Mouse (Mus musculus): Measurements from ENCODE around the gene A3galt2. TPM values are rescaled to one million over a fixed set of nuclear protein-coding genes. Genes with fewer than 3 reads are reported as not detected.
A peak's percentile ranks its signal among the peaks of the same experiment; 100 is the strongest.

The A3galt2 gene
- under 1 TPM; 0.42 to 0.75 TPM for total RNA-seq (2021)
- long read RNA-seq, experiment 1 = 0 reads
- long read RNA-seq, experiment 2 = 0 reads

DNA sequence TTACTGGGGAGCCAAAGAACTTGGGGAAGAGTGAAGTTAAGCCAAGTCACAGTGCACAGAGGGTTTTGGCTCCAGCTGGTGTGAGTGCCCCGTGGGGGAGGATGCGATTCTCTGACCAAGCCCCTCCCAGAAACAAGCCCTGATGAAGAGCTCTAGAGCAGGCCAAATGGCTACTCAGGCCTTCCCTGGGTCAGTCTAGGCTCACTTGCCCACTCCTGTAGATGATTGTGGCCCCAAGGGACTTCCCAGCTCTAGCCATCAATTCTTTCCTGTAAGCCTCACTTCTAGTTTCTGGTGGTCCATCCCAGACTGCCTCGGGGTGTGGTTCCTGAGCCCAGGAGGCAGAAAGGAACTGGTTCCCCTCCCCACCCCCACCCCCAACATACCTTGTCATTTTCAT lies at the start of gene A3galt2:
Gene A3galt2, plus strand, starts transcription at position 301 of the 400 bp plus-strand sequence.
- intact Hi-C loops (cut with DNase I) = no loop called here
- no peak for DNase-seq (ENCODE audit: low spot score in 2 of 2)

DNA sequence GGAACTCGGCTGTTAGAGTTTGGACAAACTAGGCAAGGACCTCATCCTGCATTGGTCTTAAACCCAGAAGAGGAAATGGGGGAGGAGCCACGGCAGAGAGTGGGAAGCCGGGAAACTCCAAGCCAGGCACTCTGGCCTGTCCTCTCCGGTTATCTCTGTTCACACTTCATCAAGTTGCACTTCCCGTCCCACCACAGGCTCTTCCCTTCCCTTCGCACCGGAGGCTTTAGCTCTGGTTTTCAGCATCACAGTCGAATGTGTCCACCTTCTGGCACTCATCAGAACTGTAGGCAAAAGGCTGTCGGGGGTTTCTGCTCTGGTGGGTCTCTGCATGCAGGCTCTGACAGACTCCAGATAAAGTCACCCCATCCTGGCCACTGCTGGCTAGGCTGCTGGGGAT lies 48.5 kb upstream of the A3galt2 start:
- DNase-seq (ENCODE audit: low spot score in 2 of 2) = no peak
- intact Hi-C loops (cut with DNase I) = loop anchor here (5.0 kb wide), 1 partner anchor 94 kb away; the partner anchor contains the start of gene Zscan20

DNA sequence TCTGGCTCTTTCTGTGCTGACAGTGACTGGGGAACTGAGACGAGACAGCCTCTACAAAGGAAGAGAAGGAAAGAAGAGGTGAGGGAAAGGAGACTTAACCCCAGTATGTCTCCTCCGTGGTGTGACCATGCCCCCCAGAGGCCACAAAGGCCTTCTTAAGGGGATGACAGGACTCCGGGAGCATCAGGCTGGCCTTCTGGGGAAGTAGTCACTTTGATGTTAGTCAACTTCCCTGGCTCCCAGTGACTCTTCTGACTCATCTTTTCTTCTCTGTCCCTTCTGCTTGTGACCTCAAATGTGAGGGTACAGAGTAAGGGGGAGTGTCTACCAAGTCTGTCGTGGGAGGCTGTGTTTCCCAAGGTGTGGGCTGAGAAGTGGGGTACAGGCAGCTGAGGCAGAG lies 47.8 kb upstream of the A3galt2 start:
- intact Hi-C loops (cut with DNase I) = loop anchor here (5.0 kb wide), 1 partner anchor 95 kb away; the partner anchor contains the start of gene Zscan20
- no peak for DNase-seq (ENCODE audit: low spot score in 2 of 2)

DNA sequence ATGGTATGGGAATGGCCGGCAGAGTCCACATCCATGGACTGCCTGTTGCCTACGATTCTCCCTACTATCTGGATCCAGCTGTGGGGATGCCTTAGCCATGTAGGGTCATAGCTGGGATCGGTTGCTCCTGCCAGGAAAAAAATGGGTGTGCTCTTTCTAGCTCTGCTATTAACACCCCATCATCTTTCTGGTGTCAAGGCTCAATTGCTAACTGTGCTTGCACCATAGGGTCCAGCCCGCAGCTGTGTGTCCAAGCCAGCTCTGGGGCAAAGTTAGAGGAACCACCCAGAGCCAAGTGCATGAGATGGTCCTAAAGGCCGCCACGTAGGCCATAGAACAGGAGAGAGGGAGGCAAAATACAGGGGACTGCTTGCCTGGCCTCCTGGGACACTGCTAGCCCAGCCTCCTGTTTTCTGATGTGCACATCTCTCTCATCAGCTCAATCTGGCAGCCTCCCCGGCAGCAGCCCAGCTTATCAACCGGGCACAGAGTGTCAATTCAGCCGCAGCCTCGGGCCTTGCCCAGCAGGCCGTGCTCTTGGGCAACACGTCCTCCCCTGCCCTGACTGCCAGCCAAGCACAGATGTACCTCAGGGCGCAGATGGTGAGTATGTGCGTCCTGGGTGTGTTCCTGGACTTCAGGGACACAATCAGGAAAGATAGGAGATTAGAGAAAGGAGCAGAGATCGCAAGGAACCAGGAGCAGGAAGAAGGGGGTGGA lies 45.9 kb upstream of the A3galt2 start:
- intact Hi-C loops (cut with DNase I) = loop anchor here (5.0 kb wide), 1 partner anchor 97 kb away; the partner anchor contains the start of gene Zscan20
- no peak for DNase-seq (ENCODE audit: low spot score in 2 of 2)

DNA sequence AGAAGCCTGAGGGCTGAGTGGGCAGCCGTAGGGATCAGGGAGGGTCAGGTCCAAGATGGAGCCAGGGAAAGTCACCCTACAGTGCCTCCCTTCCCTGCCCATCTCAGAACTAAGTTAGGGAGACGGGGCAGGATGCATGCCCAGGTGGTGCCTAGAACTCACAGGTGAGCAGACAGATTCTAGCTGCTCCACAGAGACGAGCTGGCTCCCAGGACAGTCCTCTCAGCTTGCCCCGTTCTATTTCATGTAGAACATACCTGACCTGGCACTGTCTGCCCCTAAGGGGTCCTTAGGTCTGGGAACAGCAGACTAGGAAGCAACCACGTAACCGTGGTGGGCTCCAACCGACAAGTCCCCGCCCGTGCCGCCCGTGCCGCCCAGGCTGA lies 45.4 kb upstream of the A3galt2 start:
- DNase-seq (ENCODE audit: low spot score in 2 of 2) = no peak
- intact Hi-C loops (cut with DNase I) = loop anchor here (2.0 to 5.0 kb wide), 3 partner anchors 67 to 148 kb away; partner anchors contain the start of gene Zscan20

DNA sequence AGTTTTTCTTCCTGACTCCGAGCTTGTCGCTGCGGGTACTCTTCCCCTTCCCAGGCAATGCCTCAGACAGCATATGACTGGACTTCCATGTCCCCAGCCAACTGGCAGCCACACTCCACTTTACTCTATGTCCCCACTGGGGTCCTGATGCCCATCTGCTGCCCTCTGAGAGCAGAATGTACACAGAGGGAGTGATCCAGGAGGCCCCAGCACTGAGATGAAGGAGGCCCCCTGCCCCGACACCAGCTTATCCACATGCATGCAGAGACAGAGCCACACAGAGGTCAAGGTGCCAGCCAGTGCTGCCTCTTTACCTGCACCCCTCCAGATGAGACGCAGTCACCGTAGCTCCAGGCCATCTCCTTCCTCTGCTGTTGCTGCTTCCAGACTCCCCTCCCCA lies 44.9 kb upstream of the A3galt2 start:
- intact Hi-C loops (cut with DNase I) = loop anchor here (2.0 to 5.0 kb wide), 2 partner anchors 67 to 147 kb away; no protein-coding TSS in a partner anchor
- no peak for DNase-seq (ENCODE audit: low spot score in 2 of 2)

DNA sequence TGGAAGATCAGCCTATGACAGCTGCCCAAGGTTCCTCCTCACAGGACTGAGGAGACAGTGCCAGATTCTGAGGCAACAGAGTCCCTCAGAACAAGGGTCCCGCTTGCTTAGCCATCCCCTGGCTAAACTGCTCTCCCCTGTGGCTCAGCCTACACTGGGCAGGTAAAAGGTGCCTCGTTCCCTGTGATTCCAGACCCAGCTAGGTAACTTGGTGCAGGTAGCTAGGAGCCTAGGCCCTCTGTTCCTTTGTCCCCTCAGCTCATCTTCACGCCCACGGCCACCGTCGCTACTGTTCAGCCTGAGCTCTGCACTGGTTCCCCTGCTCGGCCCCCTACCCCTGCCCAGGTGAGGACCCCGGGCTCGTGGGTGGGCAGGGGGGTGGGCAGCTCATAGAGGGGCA lies 44.4 kb upstream of the A3galt2 start:
- DNase-seq (ENCODE audit: low spot score in 2 of 2) = no peak
- intact Hi-C loops (cut with DNase I) = loop anchor here (2.0 to 5.0 kb wide), 2 partner anchors 66 to 147 kb away; no protein-coding TSS in a partner anchor

DNA sequence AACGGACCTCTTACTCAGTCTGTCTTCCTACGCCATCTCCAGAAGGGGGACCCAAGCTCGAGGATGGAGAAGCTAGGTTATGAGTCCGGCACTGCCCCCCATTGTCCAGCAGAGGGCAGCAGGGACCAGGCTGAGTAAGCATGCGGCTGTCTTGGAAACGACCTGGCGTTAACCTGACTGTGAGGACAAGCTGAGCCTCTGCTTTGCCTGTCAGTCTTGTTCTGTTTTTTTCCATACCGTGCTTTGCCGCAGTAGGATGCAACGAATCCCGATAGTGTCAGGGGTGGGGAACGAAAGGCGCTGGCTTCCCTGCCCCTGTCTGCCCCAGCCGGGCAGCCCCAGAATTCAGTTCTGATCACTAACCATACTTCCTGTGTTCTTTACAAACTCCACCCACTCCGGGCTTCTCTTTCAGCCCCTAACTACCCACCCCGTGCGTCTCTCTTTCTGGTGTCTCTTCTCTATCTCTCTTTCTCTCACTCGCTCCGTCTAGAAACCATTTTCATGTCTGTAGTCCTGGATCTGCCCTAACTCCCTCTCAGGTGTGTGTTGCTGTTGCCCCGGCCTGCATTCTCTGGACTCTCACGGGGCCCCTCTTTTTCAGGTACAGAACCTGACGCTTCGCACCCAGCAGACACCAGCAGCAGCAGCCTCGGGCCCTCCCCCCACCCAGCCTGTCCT lies 43.6 kb upstream of the A3galt2 start:
- intact Hi-C loops (cut with DNase I) = loop anchor here (2.0 to 5.0 kb wide), 2 partner anchors 65 to 146 kb away; no protein-coding TSS in a partner anchor
- peak; percentile 95 to 97 for DNase-seq (ENCODE audit: low spot score in 2 of 2)

DNA sequence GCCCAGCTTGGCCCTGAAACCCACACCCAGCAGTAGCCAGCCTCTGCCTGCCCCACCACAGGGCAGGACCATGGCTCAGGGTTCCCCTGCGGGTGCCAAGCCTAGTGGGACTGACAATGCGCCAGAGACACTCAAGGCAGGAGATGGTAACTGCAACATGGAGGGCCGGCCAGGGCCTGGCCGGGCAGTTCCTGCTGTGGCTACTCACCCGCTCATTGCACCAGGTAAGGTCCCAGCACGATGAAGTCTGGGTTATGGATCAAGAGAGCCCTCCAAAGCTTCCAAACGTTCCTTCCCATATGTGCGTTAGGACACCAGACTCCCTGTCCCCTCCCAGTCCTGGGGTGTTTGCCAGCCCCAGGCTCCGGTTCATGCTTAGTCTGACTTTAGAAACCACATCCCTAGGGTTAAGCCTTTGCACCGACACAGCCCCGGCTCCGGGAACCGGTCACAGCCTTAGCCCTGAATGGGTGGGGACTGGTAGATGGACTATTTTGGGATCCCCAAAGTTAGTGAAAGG lies 43.0 kb upstream of the A3galt2 start:
- DNase-seq (ENCODE audit: low spot score in 2 of 2) = no peak
- intact Hi-C loops (cut with DNase I) = loop anchor here (5.0 kb wide), 1 partner anchor 145 kb away; no protein-coding TSS in a partner anchor

DNA sequence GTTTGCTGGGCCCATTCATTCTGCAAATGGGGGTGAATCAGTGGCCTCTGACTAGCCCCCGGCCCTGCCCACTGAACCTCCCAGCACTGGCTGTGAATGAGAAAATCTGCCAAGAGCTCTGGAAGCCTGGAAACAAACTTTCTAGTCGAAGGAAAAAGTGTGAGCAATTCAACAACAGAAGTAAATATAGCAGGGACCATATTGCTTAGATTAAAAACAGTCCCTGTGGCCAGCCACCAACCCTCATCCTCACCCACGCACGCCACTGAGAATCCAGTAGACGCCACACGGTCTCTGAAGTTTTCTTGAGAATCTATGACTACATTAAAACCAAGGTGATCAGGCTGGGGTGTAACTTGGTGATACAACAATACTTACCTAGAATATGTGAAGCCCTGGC lies 42.2 kb upstream of the A3galt2 start:
- peak in 1 of 2 experiments; percentile 42 for DNase-seq (ENCODE audit: low spot score in 2 of 2)
- intact Hi-C loops (cut with DNase I) = loop anchor here (5.0 kb wide), 1 partner anchor 144 kb away; no protein-coding TSS in a partner anchor

DNA sequence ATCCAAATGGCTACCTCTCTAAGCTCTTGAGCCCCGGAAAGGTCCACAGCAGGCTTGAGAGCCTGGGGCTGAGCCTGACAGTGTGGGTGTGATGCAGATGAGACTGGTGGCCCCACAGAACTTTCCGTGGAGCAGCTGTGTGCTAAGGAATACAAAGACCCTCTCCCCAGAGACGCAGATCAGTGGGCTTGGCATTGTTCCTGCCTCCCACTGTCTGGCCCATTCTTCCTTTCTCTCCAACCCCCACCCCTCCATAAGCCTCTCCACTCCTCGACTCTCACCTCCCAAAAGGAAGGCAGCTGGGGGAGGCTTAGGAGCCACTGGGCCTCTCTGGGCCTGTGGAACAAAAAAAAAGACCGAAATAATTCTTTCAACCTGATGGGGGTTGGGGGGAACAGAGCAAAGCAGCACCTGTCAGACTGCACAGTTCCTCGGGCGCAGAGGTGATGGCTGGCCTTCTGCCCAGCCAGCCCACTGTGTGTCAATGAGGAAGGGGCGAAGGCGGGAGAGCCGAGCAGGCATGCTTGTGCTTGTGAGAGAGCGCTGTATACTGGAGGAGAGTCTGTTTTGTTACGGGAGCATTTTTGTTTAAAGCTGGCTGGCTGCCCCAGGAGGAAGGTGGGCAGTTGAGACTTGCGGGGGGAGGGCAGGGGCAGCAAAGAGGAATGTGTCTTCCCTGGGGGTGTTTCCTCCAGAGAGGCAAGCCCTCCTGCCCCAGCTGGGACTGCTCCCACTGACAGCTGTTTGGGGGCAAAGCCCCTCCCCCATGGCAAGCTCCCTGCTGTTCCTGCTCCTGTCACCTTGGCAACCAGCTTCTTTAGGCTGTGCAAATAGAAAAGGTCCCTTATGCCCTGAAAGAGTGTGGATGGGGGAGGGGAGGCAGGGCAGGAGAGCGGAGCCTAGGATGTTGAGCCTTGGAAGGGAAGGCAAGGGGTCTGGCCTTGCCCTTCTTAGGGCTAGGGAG lies 39.6 kb upstream of the A3galt2 start:
- peak; percentile 69 to 87 for DNase-seq (ENCODE audit: low spot score in 2 of 2)
- intact Hi-C loops (cut with DNase I) = no loop called here

DNA sequence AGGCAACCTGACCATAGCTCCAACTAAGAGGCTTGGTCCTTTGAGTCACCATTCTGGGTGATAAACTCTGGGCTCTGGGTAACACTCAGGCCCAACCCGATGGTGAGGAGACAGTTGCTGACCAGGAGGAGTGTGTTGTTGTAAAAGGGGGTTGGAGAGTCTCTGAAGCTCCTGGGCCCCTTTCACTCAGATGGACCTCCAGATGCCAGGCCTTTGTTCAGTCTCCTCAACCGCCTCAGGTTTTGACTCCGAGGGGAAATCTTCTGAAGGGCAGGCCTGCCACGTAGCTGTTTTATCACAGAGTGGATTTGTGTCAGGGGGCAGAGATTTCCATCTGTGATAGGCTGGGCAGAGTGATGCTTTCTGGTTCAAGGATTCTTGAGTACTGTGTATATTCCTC lies 38.9 kb upstream of the A3galt2 start:
- intact Hi-C loops (cut with DNase I) = no loop called here
- DNase-seq (ENCODE audit: low spot score in 2 of 2) = no peak

DNA sequence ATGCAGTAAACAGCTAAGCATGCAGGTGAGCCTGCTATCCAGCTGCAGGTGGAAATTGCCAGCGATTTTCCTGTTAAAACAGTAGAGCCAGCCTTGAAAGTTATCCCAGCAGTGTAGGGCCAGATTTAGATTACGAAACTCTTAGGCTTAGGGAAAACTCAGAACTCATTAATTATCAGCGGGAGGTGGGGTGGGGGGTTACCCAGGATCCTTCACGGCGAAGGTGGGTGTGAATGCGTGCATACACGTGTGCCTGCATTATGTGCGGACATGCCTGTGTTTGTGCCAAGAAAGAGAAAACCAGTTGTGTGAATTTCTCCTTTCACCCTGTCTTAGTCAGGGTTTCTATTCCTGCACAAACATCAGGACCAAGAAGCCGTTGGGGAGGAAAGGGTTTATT lies 38.4 kb upstream of the A3galt2 start:
- no peak for DNase-seq (ENCODE audit: low spot score in 2 of 2)
- intact Hi-C loops (cut with DNase I) = no loop called here

DNA sequence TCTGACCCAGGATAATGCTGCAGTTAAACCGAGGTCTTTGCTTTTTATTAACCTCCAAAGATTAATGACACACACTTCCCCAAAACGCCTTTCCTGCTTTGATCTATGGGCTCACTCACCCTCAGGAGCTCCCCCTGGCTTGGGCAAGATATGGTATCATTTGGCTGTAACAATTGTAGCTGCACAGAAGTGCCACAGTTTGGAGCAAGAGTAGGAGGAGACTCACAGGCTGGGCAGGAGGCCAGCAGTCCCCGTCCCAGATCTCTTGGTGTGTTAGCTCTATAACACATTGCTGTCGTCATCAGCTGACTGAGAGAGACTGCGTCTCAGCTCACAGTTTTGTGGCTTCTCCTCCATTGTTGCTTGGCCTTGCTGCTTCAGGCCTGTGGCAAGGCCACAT lies 35.1 kb upstream of the A3galt2 start:
- intact Hi-C loops (cut with DNase I) = no loop called here

DNA sequence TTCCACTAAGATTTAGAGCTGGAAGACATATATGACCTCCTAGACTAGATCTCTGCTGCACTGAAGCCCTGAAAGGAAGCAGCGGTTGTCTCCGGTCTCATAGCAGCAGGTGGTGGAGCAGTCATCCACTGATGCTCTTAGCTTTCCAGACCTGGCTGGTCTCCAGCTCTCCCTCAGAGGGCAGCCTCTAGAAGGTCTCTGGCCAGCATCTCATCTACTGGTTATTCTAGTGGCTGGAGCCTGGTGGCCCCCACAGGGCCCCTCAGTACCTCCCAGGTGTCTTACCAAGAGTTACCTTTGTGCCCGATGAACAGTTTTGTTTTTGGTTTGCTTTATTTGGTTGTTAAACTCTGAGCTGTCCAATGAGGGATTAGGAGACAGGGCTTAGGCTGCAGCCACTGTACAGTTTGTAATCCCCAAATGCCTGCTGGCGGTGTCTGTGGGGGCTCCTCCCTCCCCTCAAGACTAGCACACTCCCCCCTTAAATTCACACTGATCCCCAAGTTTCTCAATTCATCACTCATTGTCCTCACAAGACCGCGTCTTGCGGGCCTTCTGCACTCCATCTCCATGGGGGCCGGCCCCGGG lies 34.0 kb upstream of the A3galt2 start:
- intact Hi-C loops (cut with DNase I) = no loop called here

More for the DNA sequence above, 35.1 kb upstream of the A3galt2 start:
- DNase-seq (ENCODE audit: low spot score in 2 of 2) = peak; percentile 62 to 70

DNA sequence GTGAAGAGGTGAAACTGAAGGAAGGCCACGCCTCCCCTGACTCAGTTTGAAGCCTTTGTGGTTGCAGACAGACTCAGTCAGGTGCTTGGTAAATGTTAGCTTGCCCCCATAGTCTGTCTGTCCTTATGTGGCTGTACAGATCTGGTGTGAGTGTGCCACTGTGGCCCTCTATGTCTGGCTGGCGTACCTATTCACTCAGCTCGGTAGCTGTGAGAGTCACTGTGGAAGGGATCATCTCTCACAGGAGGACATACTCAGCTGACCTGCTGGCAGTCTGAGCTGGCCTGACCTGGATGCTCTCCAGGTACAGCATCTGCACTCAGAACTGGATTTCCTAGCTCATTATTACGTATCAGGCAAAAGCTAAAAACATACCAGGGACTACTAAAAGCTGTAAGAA lies 33.4 kb upstream of the A3galt2 start:
- DNase-seq (ENCODE audit: low spot score in 2 of 2) = no peak
- intact Hi-C loops (cut with DNase I) = no loop called here

More for the DNA sequence above, 34.0 kb upstream of the A3galt2 start:
- DNase-seq (ENCODE audit: low spot score in 2 of 2) = no peak

DNA sequence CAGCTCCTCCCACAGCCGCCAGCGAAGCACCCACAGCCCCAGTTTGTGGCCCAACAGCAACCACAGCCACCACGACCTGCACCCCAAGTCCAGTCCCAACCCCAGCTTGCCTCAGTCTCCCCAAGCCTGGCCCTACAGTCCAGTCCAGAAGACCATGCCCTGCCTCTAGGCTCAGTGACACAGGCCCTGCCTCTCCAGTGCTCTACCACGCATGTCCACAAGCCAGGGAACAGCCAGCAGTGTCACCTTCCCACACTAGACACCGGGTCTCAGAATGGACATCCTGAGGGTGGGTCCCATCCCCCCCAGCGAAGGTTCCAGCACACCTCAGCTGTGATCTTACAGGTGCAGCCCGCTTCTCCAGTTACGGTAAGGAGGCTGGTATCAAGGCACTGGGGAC lies 32.2 kb upstream of the A3galt2 start:
- no peak for DNase-seq (ENCODE audit: low spot score in 2 of 2)
- intact Hi-C loops (cut with DNase I) = no loop called here

DNA sequence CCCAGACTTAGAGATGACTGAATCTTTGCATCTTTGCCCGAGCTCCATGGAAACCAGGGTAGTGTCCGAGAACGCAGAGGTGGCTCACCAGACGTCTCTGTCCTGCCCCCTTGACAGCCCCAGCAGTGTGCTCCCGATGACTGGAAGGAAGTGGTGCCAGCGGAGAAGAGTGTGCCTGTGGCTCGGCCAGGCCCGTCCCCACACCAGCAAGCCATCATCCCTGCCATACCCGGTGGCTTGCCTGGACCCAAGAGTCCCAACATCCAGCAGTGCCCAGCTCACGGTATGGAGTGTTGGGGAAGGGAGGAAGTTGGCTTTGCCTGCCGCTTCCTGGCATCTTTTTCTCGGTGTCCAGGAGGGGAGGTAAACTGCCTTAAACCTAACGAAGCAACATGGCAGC lies 31.7 kb upstream of the A3galt2 start:
- no peak for DNase-seq (ENCODE audit: low spot score in 2 of 2)
- intact Hi-C loops (cut with DNase I) = no loop called here

DNA sequence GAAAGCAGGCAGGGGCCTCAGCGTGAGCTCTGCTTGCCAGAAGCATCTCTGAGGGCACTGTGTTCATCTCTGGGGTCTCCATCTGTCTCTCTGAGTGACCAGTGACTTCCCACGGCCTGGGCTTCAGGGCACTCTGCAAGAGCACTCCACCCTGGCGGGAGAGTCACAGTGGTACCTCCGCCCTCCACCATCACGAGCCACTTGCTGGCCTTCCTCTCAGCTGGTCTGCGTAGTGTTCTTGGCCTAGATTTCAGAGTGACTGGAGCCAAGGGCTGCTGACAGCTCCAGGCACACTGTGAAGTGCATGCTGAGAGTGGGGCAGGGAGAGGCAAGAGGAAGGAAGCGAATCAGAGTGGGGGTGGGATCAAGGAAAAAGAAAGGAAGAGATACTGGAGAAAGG lies 31.1 kb upstream of the A3galt2 start:
- DNase-seq (ENCODE audit: low spot score in 2 of 2) = no peak
- intact Hi-C loops (cut with DNase I) = no loop called here

Data from left cerebral cortex, postnatal 14 days (tissue).